Mouse (Mus musculus) monocyte, adult 5-6 weeks (primary cell): ENCODE results near the gene Rnf181. TPM values are rescaled to one million over a fixed set of nuclear protein-coding genes. Genes with fewer than 3 reads are reported as not detected.
A peak's percentile ranks its signal among the peaks of the same experiment; 100 is the strongest.

Experiments used
- ATAC-seq: fragments of 153-309, 156-312 bp; replicated peaks from 2 replicates; pipeline ENCODE4 v1.8.0; 2017; ENCODE audit warnings: mild to moderate bottlenecking; ENCODE audit not compliant: low TSS enrichment, insufficient number of reproducible peaks, severe bottlenecking, poor library complexity, low FRiP score
- total RNA-seq: library from RNA; stranded (forward); fragments of 200-1000, 200-491, 200-594 nt; gene quantifications from 3 replicates; pipeline ENCODE4 v1.2.3, GENCODE M21; 2017

Gene Rnf181
- total RNA-seq, 1 experiment from 2014 or later, result 56.1 TPM

DNA sequence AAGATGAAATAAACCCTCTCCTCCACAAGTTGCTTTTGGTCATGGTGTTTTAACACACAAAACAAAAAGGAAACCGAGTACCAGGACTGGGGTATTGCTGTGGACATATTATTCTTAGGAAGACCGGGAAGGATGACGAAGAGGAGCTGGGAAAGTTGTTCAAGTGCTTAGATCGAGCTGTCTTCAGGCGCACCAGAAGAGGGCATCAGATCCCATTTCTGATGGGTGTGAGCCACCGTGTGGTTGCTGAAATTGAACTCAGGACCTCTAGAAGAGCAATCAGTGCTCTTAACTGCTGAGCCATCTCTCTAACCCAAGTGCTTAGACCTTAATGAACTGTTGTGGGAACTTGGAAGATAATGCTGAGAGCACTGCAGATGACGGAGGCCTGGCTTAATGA, 2.7 kb downstream of the Rnf181 start:
- ATAC-seq, result no peak

GRCm38 (mm10) chr6:72362132-72363028, 4.4 kb downstream of the Rnf181 start:
- ATAC-seq, result peak; percentile 98

- no peak for ATAC-seq
These were observed 5.6 kb downstream of the Rnf181 start for GRCm38 (mm10) chr6:72361121-72361551.

DNA sequence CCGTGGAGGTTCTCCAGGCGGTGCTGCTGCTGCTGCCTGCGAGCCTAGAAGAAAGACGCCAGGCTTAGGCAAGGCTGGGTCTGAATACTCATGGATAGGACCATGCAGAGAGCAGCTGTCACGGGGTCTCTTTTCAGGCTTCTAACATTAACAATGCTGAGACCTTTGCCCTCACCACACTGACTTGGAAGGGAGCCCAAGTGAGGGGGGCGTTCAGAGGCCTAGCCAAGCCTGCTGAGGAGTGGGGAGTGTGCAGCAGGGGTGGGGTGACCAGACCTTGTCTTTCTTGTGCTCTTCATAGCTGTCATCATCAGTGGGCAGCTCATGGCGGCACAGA, 6.2 kb downstream of the Rnf181 start:
- ATAC-seq, result no peak

DNA sequence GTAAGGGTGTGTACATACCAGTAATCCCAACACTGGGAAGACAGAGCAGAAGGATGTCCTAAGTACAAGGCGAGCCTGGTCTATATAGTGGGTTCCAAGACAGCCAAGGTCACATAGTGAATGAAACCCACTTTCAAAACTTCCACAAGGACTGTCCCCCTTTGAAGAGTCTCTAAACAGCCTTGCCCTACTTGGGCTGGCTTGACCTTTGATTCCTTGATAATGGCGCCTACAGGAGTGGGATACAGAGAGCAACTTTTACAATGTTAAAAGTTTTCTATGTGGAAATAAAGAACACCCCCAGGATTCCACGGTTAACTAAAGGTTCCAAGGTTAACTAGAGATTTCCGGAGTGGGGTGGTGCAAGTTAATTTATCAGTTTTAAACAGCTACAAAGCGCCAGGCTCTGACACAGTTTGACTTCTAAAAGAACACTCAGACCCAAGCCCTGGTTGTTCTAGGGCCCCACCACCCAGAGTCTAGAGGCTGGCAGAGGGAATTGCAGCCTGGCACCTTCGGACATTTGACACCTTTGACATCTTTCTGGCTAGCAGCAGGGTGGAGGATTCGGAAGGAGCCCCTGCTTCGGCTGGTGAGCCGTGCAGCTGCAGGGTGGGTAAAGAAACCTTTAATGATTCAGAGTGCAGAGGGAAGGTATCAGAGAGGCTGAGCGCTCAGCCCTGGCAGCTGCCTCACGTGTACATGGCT, 6.7 kb downstream of the Rnf181 start:
- no peak for ATAC-seq

DNA sequence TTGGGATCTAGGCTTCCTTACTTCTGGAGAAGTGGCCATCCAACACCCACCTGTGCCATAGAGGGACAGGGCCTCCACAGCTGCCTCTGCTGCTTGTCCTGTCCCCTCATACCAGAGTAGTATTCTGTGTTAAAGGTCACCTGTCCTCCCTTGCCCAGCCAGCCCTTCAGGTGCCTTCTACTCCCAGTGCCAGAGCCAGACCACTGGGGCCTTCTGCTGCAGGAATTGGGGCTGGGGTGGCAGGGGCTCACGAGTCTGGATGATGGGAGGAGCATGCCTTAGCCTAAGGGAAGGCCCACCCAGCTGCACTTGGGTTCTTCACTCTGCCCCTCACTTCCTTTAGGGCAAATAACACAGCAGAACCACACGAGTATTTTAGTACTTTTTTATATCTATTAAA, 7.4 kb downstream of the Rnf181 start:
- no peak for ATAC-seq

DNA sequence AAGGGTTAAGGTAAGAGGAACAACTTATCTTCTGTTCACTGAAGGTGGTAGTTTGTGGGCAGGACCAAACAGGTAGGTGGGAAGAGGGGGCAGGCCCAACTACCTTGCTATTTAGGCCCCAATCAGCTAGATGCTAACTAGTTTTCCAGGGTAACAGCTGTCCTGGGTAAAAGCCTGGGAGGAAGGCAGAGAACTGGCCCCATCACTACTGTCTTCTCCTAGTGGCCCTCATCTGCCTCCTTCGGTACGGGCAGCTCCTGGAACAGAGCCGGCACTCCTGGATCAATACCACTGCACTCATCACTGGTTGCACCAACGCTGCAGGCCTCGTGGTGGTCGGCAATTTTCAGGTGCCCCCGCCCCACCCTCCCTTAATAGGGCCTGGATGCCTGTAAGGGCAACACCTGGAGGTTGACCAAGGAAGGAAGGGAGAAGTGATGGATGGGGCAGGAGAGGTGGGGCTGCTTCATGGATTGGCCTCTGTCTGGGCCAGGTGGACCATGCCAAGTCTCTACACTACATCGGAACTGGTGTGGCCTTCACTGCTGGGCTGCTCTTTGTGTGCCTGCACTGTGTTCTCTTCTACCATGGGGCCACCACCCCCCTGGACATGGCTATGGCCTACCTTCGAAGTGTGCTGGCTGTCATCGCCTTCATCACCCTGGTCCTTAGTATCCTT, 8.5 kb downstream of the Rnf181 start:
- ATAC-seq, result no peak

DNA sequence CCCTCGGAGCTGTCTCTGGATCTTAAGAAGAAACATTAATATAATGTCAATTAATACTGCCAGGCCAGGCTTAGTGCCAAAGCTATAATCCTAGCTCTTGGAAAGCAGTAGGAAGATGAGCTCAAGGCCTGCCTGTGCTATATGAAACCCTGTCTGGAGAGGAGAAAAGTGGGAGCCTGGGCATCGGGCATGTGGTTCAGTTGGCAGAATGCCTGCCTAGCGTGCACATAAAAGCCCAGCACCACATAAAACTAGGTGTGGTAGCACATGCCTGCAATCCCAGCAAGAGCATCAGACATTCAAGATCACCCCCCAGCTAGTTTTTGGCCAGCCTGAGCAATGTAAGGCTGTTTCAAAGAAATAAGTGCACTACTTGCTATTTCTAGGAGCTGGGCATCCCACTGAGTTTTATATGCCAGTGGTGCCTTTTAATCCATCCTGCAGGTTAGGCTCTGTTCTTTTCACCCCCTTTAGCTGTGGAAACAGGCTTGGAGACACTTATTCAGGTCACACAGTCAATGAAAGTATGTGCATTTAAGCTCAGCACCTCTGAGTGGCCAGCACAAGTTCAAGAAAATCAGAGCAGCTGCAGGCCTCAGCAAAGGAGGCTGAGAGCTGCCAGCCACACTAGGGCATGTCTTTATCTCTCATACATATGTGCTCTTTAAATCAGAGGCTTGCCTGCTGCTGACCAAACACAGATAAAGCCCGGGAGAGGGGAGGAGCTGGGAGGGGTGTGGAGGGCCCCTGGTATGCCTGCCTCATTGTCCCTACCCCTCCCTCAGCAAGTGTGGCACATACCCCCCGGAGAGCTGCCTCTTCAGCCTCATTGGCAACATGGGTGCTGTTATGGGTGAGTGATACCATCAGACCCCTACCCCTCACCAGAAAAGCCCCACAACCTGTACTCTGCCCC, 9.3 kb downstream of the Rnf181 start:
- ATAC-seq, result no peak

- ATAC-seq, result no peak
These were observed 10.7 kb downstream of the Rnf181 start for GRCm38 (mm10) chr6:72356001-72356532.

- peak; percentile 20; the same call in 1 of the 2 replicates for ATAC-seq
These were observed 11.5 kb downstream of the Rnf181 start, which contains the start of gene Tmem150a for GRCm38 (mm10) chr6:72355066-72355911. Gene Tmem150a, plus strand, starts transcription at chr6:72355447.

GRCm38 (mm10) chr6:72354025-72354424, 12.7 kb downstream of the Rnf181 start:
- no peak for ATAC-seq

GRCm38 (mm10) chr6:72352636-72353405, 13.9 kb downstream of the Rnf181 start:
- ATAC-seq, result no peak

DNA sequence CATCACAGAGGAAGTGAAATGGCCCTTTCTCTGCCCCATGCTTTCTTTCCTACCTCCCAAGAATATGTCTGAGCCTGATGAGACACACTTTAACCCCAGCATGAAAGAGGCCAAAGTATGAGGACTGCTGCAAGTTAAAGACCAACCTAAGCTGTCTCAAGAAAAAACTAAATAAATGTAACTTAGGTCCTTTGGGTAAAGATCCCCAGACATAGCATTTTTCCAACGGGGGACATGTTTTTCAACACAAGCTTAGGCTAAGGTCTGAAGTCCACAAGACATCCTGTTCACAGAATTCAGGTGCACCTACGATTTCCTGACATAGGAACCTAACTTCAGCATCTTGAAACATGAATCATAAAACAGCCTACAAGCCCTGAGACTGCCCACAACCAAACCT, 16.5 kb downstream of the Rnf181 start:
- ATAC-seq, result no peak

DNA sequence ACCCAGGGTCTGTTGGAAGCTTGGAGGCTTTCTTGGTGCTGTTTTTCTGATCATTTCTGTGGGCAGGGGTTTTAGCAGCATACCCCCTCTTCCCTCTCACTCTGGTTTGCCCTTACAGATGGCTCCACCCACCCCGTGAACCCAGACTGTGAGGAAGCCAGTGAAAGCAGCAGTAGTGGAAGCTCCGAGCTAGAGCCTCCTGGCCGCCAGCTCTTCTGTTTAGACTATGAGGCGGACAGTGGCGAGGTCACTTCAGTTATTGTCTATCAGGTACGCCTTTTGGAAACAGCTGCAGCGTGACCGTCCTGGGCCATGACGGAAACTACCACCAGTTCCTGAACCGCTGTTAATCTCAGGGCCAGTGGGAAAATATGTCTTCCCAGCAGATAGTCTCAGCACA, 18.3 kb downstream of the Rnf181 start:
- ATAC-seq, result no peak

- ATAC-seq, result peak; percentile 69
These were observed 19.4 kb downstream of the Rnf181 start, which contains the start of gene 0610030E20Rik for GRCm38 (mm10) chr6:72347166-72347941. Gene 0610030E20Rik, plus strand, starts transcription at chr6:72347317.

DNA sequence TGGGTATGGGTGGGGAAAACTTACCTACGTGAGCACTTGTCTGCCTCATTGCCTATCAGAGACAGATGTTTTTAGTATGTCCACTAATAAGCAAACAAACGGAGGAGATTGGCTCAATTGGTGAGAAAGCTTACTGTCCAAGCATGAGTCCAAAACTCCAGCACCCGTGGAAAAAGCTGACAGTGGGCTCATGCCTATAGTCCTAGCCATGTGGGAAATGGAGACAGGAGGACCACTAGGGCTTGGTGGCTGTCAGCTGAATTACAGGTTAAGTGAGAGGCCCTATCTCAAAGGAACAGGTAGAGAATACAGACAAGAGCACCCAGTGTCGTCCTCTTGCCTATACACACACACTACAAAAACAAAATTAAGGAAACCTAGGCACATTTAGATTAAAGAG, 20.5 kb downstream of the Rnf181 start:
- ATAC-seq, result no peak
